Mouse (Mus musculus) CH12.LX (cell line): ENCODE measurements at regions not wholly inside any gene's neighbourhood (a gene's known extent, or its start where the extent isn't known, plus 50 kb on each side); places are given as distances from the start of the nearest gene placed in this dataset.

ENCODE experiments used
- DNase-seq: peaks from one replicate; pipeline ENCODE4 v3.0.0-alpha.2; 2013; ENCODE audit errors: extremely low read depth
- H3K27ac ChIP-seq: 2 replicates; pipeline ENCODE4 v1.5.1; 2012; ENCODE audit warnings: low read depth, mild to moderate bottlenecking, control low read depth, moderate library complexity; ENCODE audit not compliant: insufficient read depth
- H3K27me3 ChIP-seq: replicated peaks from 2 replicates; pipeline ENCODE3; 2012; ENCODE audit warnings: inconsistent platforms
- H3K36me3 ChIP-seq, 2 experiments: replicated peaks in 1 of 2; 2 replicates each; pipeline versions ENCODE3 to v1.6.1; 2012; ENCODE audit warnings: inconsistent platforms in 1 of 2, low read length in 1 of 2, mild to moderate bottlenecking in 1 of 2, mixed read lengths in 1 of 2, moderate library complexity in 1 of 2; ENCODE audit not compliant: control insufficient read depth in 1 of 2, insufficient read depth in 1 of 2
- H3K4me1 ChIP-seq, 2 experiments: 2 replicates each; pipeline ENCODE4 v1.6.1; 2012; ENCODE audit warnings: inconsistent platforms in 1 of 2, moderate library complexity in 1 of 2; ENCODE audit not compliant: insufficient read depth in 2 of 2, control insufficient read depth in 1 of 2
- H3K4me2 ChIP-seq: 2 replicates; pipeline ENCODE4 v1.6.1; 2012; ENCODE audit warnings: low read depth, mild to moderate bottlenecking, control low read depth; ENCODE audit not compliant: poor library complexity, insufficient read depth, severe bottlenecking
- H3K4me3 ChIP-seq, 3 experiments: fragments of 150-350 bp in 1 of 3; sonication (generic) in 1 of 3; replicated peaks in 1 of 3; 2 replicates each; pipeline versions ENCODE3 to v1.5.1; 2011 to 2012; ENCODE audit warnings: low read depth in 2 of 3, low read length in 2 of 3, mild to moderate bottlenecking in 2 of 3, moderate library complexity in 2 of 3, control low read depth in 1 of 3, improper control_type of control experiment in 1 of 3, inconsistent platforms in 1 of 3, mixed read lengths in 1 of 3; ENCODE audit not compliant: poor library complexity in 1 of 3
- H3K79me2 ChIP-seq: replicated peaks from 2 replicates; pipeline ENCODE4 v1.6.1; 2012; ENCODE audit warnings: mild to moderate bottlenecking, moderate library complexity; ENCODE audit not compliant: control insufficient read depth, poor library complexity, insufficient read depth, severe bottlenecking; ENCODE audit errors: extremely low read depth
- H3K9ac ChIP-seq: 2 replicates; pipeline ENCODE4 v1.6.1; 2012; ENCODE audit warnings: low read depth, mild to moderate bottlenecking, control low read depth, moderate library complexity; ENCODE audit not compliant: insufficient read depth
- H3K9me3 ChIP-seq: replicated peaks from 2 replicates; pipeline ENCODE3; 2012; ENCODE audit warnings: low read length, inconsistent platforms, mixed read lengths
- CHD1 ChIP-seq: IDR thresholded peaks from 2 replicates; pipeline ENCODE4 v1.6.1; 2012; ENCODE audit warnings: low read depth, low read length, improper control_type of control experiment, inconsistent platforms
- E2F4 ChIP-seq: IDR thresholded peaks from 2 replicates; pipeline ENCODE4 v1.6.1; 2011; ENCODE audit warnings: low read depth, low read length, improper control_type of control experiment; ENCODE audit not compliant: insufficient replicate concordance
- EP300 ChIP-seq: IDR thresholded peaks from 2 replicates; pipeline ENCODE4 v1.6.1; 2011; ENCODE audit warnings: low read length, improper control_type of control experiment
- ETS1 ChIP-seq: conservative IDR thresholded peaks from 2 replicates; pipeline ENCODE4 v1.6.1; 2012; ENCODE audit warnings: low read depth, mild to moderate bottlenecking, inconsistent platforms, low read length, improper control_type of control experiment, moderate library complexity
- GABPA ChIP-seq: IDR thresholded peaks from 2 replicates; pipeline ENCODE4 v1.6.1; 2012; ENCODE audit warnings: low read depth, low read length, improper control_type of control experiment, inconsistent platforms; ENCODE audit not compliant: insufficient replicate concordance
- HCFC1 ChIP-seq: IDR thresholded peaks from 2 replicates; pipeline ENCODE4 v1.6.1; 2012; ENCODE audit warnings: low read depth, mild to moderate bottlenecking, inconsistent platforms, low read length, improper control_type of control experiment
- IRF4 ChIP-seq: IDR thresholded peaks from 2 replicates; pipeline ENCODE4 v1.6.1; 2014; ENCODE audit warnings: low read depth, mild to moderate bottlenecking, inconsistent platforms, low read length, improper control_type of control experiment
- JUN ChIP-seq: IDR thresholded peaks from 2 replicates; pipeline ENCODE4 v1.6.1; 2011; ENCODE audit warnings: low read depth, mild to moderate bottlenecking, low read length, improper control_type of control experiment, moderate library complexity; ENCODE audit not compliant: insufficient read depth
- KAT2A ChIP-seq: IDR thresholded peaks from 2 replicates; pipeline ENCODE4 v1.6.1; 2012; ENCODE audit warnings: low read length, improper control_type of control experiment, inconsistent platforms; ENCODE audit not compliant: insufficient replicate concordance
- MAX ChIP-seq: IDR thresholded peaks from 2 replicates; pipeline ENCODE4 v1.6.1; 2011; ENCODE audit warnings: low read length, improper control_type of control experiment
- MAZ ChIP-seq: IDR thresholded peaks from 2 replicates; pipeline ENCODE4 v1.6.1; 2012; ENCODE audit warnings: low read depth, mild to moderate bottlenecking, inconsistent platforms, low read length, improper control_type of control experiment, moderate library complexity
- MXI1 ChIP-seq: IDR thresholded peaks from 2 replicates; pipeline ENCODE4 v1.6.1; 2011; ENCODE audit warnings: mild to moderate bottlenecking, low read depth, low read length, improper control_type of control experiment
- NELFE ChIP-seq: IDR thresholded peaks from 2 replicates; pipeline ENCODE4 v1.6.1; 2011; ENCODE audit warnings: low read depth, low read length, improper control_type of control experiment
- NRF1 ChIP-seq: IDR thresholded peaks from 2 replicates; pipeline ENCODE4 v1.6.1; 2014; ENCODE audit warnings: low read depth, mild to moderate bottlenecking, inconsistent platforms, low read length, improper control_type of control experiment, moderate library complexity
- PAX5 ChIP-seq: IDR thresholded peaks from 2 replicates; pipeline ENCODE4 v1.6.1; 2012; ENCODE audit warnings: low read length, inconsistent platforms, mixed read lengths
- SIN3A ChIP-seq: IDR thresholded peaks from 2 replicates; pipeline ENCODE4 v1.6.1; 2012; ENCODE audit warnings: low read length, improper control_type of control experiment, inconsistent platforms
- SMC3 ChIP-seq: IDR thresholded peaks from 2 replicates; pipeline ENCODE4 v1.6.1; 2011; ENCODE audit warnings: low read depth, low read length, improper control_type of control experiment
- TBP ChIP-seq: conservative IDR thresholded peaks from 2 replicates; pipeline ENCODE4 v1.6.1; 2011; ENCODE audit warnings: low read depth, low read length, improper control_type of control experiment
- TCF12 ChIP-seq: IDR thresholded peaks from 2 replicates; pipeline ENCODE4 v1.6.1; 2014; ENCODE audit warnings: low read depth, mild to moderate bottlenecking, inconsistent platforms, low read length, improper control_type of control experiment
- UBTF ChIP-seq: IDR thresholded peaks from 2 replicates; pipeline ENCODE4 v1.6.1; 2012; ENCODE audit warnings: low read depth, mild to moderate bottlenecking, inconsistent platforms, low read length, improper control_type of control experiment, moderate library complexity
- USF1 ChIP-seq: IDR thresholded peaks from 2 replicates; pipeline ENCODE4 v1.6.1; 2014; ENCODE audit warnings: low read depth, mild to moderate bottlenecking, inconsistent platforms, low read length, improper control_type of control experiment
- USF2 ChIP-seq: conservative IDR thresholded peaks from 2 replicates; pipeline ENCODE4 v1.6.1; 2011; ENCODE audit warnings: low read depth, low read length, improper control_type of control experiment
- dilution Hi-C: fragments of 300-500 bp; cut with MboI; formaldehyde crosslinking; loops from 2 replicates; pipeline ENCODE4 v1.14.3; 2020; ENCODE audit warnings: low sequenced_read_pairs; ENCODE audit not compliant: extremely low pct_unique_long_range_greater_than_20kb, extremely low pct_ligation_motif_present
- in situ Hi-C: fragments of 300-500 bp; cut with MboI; formaldehyde crosslinking; loops from 3 replicates; pipeline ENCODE4 v1.14.3; 2019; ENCODE audit warnings: low sequenced_read_pairs, low pct_ligation_motif_present, low pct_unique_long_range_greater_than_20kb, mixed read lengths

DNA sequence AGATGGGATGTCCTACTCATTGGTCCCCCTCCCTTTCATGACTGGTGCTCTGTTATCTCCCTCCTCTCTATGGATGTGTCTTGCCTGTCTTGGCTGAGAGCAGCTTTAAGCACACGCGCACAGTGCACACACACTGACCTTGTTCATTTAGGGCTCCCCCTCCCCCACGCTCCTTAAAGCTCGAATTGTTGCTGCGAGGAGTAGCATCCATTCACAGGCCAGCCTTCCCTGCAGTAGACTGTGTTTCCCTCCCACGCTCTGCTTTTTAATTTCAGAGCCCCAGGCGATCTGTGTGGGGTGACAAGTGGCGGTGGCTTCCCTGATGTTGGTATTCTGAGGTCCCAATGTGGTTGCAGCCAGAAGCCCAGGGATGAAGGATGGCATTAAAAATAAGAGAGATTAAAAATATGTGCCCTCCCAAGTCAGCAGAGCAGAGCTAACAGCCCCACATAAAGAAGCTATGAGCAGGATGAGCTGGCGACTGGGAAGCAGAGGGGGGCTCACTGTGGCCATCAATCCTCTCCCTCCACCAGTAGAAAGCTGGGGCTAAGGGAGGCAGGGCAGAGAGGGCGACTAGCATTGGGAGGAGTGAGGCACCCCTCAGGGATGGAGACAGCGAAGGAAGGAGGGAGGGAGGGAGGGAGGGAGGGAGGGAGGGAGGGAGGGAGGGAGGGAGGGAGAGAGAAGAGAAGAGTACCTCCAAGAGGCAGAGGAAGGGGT is 174.2 kb upstream of the Myt1l start:
- H3K27ac ChIP-seq, result no peak overlapping the region
- H3K4me3 ChIP-seq, result no peak overlapping the region
- no peak for DNase-seq
- H3K9ac ChIP-seq, result no peak overlapping the region
- dilution Hi-C loops, result no loop called here
- H3K4me2 ChIP-seq, result no peak overlapping the region
- no peaks in the 10 kb centered on the region for H3K27me3 ChIP-seq
- no peaks in the 10 kb centered on the region for H3K9me3 ChIP-seq
- peaks cover 10 to 14% of the 10 kb centered on the region in 2 experiments for H3K4me1 ChIP-seq
- TF ChIP-seq SIN3A (no peak), NELFE (no peak), JUN (no peak), USF2 (no peak), MXI1 (no peak), TBP (no peak), PAX5 (no peak), MAX (no peak), TCF12 (no peak), CHD1 (no peak)
- TF ChIP-seq, all 38 proteins: peak for 0
- no peaks in the 10 kb centered on the region for H3K36me3 ChIP-seq
- in situ Hi-C loops, result no loop called here
- H3K79me2 ChIP-seq, result no peaks in the 10 kb centered on the region

- no peak overlapping the region for H3K9ac ChIP-seq
- no peaks in the 10 kb centered on the region for H3K9me3 ChIP-seq
- H3K4me3 ChIP-seq, result no peak overlapping the region
- H3K36me3 ChIP-seq, result no peaks in the 10 kb centered on the region
- H3K4me2 ChIP-seq, result no peak overlapping the region
- no peaks in the 10 kb centered on the region for H3K27me3 ChIP-seq
- no peaks in the 10 kb centered on the region for H3K79me2 ChIP-seq
- dilution Hi-C loops (no loop called here), in situ Hi-C loops (no loop called here)
- peaks cover 3 to 5% of the 10 kb centered on the region in 2 experiments; a peak in 3 of 4 replicates for H3K4me1 ChIP-seq
- no peak overlapping the region for H3K27ac ChIP-seq
- TF ChIP-seq PAX5 (no peak), ETS1 (no peak), EP300 (no peak), TCF12 (no peak), GABPA (no peak), JUN (no peak), MAZ (no peak), HCFC1 (no peak), MAX (no peak), E2F4 (no peak), SMC3 (no peak), KAT2A (no peak), UBTF (no peak), TBP (no peak), USF1 (no peak), IRF4 (no peak), NRF1 (no peak)
- no peak for DNase-seq
Observed at GRCm38 (mm10) chr12:29354816-29355215, 173.4 kb upstream of the Myt1l start.
